Mouse (Mus musculus) frontal cortex, adult 2 months (tissue): ENCODE data around the gene Fam76a. TPM values are rescaled to one million over a fixed set of nuclear protein-coding genes. Genes with fewer than 3 reads are reported as not detected.
"Not testable (repeated sequence)": the region's sequence is repeated elsewhere in the genome, so short reads cannot be mapped to it uniquely, and the experiment has no call there.

Experiments
- DNase-seq, 2 experiments: peaks; one replicate each; pipeline ENCODE4 v3.0.0; 2022; ENCODE audit warnings: low spot score in 1 of 2; ENCODE audit errors: extremely low spot score in 1 of 2
- polyA plus RNA-seq: library from polyadenylated mRNA; depleted of rRNA; stranded (reverse); fragments of >200 nt; gene quantifications from 2 replicates; pipeline ENCODE4 v1.2.3, GENCODE M21; 2012

Gene Fam76a
- polyA plus RNA-seq, 1 experiment: 38.7 TPM

- peak; percentile 50 to 93 for DNase-seq
These were observed 23.1 kb upstream of the Fam76a start for GRCm38 (mm10) chr4:132945261-132946046.

- no peak for DNase-seq
These were observed 22.4 kb upstream of the Fam76a start for GRCm38 (mm10) chr4:132944776-132945175.

DNA sequence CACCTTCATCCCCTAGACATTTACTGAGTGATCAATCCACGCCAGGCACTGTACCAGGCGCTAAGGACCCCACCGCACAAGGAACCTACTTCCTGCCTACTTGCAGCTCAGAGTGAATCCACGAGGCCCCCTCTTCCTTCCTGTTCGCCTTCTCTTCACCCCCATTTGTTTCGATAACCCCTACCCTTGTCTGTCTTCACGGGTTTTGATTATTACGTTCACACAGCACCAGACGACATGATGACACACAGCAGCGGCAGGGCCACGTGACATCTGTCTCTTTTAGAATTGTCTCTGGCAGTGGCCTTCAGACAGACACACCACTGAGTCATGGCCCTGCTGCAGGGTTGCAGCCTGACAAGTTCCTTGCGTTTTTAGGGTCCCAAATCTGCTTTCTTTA, 21.7 kb upstream of the Fam76a start:
- DNase-seq: no peak

GRCm38 (mm10) chr4:132943088-132943487, 20.7 kb upstream of the Fam76a start:
- no peak for DNase-seq

DNA sequence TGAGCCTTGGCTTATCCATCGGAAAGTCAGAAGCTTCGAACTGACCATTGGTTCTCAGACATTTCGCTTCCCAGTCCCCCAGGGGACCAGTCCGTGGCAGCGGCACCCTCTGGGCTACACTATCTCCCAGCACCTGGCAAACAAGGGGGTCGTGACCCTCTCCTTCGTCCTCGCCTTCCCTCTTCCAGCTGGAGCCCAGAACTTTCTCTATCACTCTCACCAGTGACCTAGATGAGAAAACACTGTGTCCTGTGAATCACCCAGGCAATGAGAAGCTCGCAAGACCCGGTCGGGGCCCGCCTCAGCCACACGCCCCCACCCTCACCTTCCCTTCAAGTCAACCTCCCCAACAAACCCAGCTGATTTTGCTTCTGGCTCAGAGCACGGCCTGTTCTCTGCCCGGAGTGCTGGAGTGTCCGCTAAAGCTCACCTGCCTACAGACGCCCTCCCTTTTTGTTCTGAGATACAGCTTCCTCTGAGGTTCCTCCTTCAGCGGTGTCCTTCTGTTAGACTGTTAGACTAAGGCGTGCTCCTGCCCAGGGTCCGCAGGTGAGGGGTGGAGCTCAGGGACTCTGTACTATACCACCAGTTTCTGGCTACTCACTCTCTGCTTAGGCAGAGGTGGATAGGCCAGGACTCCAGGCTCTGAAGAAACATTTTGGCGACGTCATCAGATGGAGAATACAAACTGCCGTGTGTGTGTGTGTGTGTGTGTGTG, 18.8 kb upstream of the Fam76a start:
- DNase-seq: no peak

- peak in 1 of 2 experiments; percentile 74 for DNase-seq
These were observed 17.2 kb upstream of the Fam76a start for GRCm38 (mm10) chr4:132939421-132940127.

DNA sequence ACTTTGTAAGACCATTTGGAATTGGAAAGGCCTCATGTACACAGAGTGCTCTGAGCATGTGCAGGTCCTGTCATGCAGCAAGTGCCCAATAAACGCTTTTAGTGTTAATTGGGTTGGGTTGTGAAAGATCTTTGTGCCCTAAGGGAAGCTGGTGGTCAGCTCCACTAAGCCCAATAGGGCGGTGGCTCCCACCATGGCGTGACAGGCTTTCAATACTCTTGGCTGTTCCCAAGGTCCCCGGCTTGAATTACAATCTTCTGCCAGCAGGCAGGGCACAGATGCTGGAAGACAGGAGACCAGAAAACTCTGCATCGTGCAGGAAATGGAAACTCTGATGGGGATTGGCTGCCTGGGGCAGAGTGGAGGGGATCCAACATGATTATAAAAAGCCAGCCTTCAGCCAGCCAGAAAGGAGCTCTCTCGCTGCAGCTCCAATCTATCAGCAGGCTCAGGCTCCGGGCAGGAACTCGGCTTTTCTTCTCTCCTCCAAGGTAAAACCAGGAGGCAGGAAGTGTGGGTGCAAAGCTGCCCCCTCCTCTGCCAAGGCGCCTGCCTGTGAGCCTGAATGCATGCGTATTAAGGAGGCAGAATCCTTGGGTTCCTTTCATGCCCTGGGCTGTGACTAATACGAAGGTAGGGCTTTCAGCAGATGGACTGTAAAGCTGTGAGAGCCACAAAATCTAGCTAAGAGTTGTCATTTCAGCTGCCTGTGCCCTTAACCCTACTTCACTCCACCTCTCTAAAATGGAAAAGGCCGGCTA, 16.0 kb upstream of the Fam76a start:
- peak; percentile 44 to 73 for DNase-seq

GRCm38 (mm10) chr4:132934639-132935038, 12.3 kb upstream of the Fam76a start:
- DNase-seq: no peak

DNA sequence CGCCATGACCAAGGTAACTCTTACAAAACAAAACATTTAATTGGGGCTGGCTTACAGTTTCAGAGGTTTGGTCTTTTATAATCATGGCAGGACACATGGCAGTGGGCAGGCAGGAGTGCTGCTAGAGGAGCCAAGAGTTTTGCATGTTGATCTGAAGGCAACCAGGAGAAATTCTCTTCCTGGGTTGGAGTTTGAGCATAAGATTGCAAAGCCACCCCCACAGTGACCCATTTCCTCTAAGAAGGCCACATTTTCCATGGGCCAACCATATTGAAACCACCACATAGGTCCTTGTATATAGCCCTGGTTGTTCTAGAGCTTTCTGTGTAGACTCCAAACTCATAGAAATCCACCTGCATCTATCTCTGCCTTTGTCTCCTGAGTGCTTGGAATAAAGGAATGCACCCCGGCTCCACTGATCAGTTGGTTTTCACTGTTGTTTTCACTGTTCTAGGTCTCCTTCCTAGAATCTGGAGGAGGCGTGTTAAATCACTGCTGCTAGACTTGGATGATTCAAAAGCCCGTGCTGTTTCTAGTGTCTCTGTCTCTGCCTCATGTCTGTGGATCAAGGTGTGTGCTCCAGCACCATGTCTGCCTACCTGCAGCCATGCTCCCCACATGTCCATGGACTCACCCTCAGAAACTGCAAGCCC, 10.5 kb upstream of the Fam76a start:
- peak in 1 of 2 experiments; percentile 63 for DNase-seq

- peak in 1 of 2 experiments; percentile 79 for DNase-seq
These were observed 8.4 kb upstream of the Fam76a start for GRCm38 (mm10) chr4:132930784-132931183.

GRCm38 (mm10) chr4:132926520-132926919, 4.2 kb upstream of the Fam76a start:
- DNase-seq: not testable (repeated sequence)

DNA sequence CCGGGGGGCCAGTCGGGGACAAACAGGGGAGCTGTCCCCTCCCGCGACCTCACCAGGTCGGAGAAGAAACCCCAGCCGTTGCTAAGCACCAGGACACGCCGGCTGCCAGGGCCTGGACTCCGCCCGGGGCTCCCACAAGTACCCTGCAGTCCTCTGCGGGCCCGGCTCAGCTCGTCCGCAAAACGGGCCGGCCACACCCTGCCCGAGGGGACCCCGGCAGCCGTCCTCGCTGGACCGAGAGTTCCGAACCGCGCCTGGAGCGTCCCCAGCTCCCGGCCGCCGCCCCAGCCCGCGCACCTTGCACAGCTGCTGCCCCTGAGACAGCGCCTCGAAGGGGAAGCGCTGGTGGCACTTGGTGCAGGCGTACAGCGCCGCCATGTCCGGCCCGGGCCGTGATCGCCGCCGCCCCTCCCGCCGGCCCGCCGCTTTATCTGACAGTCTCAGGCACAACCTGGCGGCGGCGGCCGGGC, 262 bp downstream of the Fam76a start:
- peak; percentile 19 to 25 for DNase-seq

DNA sequence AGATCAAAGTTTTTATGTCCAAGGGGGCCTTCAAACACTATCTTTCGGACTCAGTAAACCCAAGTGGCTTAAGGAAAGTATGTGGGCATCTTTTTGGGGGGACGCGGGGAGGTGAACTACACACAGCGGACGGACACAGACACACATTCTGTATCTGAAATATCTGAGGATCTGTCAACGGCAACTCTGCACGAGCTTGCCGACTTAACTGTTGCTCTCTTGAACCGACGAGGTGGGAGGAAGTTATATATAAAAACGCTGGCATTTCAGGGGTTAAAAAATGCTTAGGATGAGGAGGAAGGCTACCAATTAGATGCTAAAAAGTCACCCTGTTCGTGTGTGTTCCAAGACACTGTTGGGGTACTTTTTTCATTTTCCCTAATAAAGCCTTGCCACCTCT, 870 bp downstream of the Fam76a start:
- no peak for DNase-seq

GRCm38 (mm10) chr4:132920171-132920570, 2.2 kb downstream of the Fam76a start:
- no peak for DNase-seq

- not testable (repeated sequence) for DNase-seq
These were observed 3.9 kb downstream of the Fam76a start for GRCm38 (mm10) chr4:132918493-132918892.

DNA sequence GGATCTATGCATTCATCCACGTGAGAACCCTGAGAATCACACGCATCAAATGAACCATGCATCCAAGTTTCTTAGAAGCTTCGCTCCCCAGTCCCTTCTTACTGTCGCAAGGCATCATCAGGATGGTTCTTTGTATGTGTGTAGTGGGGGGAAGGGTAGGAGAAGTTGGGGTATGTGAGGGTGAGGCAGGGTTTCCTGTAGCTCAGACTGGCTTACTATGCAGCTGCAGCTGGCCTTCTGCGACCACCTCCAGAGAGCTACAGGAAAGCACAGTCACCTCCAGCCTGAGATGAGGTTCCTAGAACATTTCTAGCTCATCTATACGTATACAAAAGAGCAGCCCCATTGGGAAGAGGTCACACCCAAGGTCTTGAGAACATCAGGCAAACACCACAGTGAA, 10.2 kb downstream of the Fam76a start:
- DNase-seq: no peak

DNA sequence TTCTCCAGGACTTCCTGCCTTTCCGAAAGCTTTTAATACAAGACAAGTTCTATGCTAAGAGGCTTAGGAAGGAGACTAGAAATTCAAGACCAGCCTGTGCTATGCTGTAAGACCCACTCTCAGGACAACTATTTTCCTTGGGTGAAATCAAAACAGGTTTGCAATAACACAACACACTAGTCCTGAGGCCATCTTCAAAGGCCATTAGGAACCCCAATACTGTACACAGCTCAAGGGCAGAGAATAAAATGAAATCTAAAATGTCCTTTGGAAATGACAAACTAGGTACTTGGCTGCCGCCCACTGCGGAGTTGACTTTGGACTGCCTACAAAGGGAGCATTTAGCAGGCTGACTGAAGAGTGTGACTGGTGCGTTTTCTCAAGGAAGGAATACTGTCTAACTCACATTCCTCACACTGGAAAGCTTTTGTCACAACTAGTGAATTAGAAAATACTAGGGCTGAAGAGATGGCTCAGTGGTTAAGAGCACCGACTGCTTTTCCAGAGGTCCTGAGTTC, 16.5 kb downstream of the Fam76a start:
- no peak for DNase-seq

- DNase-seq: no peak
These were observed 17.5 kb downstream of the Fam76a start for GRCm38 (mm10) chr4:132904765-132905309.

DNA sequence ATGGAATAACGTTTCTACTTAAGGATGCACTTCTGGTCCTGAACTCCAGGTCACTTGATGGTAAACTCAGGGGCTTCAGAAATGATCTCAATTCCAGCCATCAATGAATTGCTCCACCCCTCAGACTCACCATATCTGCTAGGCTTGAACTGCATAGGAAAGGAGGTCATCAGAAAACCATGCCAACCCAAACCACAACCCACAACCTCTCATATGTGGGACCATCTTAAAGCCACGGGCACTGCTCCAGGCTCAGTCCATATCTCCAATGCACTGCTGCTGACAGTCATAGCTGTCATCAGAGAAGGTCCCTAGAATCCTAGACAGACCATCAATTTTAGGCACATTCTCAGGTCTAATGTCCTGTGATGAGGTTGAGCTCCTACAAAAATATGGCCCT, 18.3 kb downstream of the Fam76a start:
- no peak for DNase-seq
